Mouse (Mus musculus) spleen, postnatal 4 days (tissue): ENCODE results near the gene Chmp6.

Experiments
- DNase-seq, 2 experiments: peaks; one replicate each; pipeline ENCODE4 v3.0.0; 2022; ENCODE audit warnings: low spot score in 2 of 2

The Chmp6 gene

GRCm38 (mm10) chr11:119959714-119960113 is 46.5 kb downstream of the Chmp6 start:
- DNase-seq, result no peak

- no peak for DNase-seq
Measured at GRCm38 (mm10) chr11:119960671-119961070, 47.4 kb downstream of the Chmp6 start.

- DNase-seq, result no peak
Measured at GRCm38 (mm10) chr11:119961511-119961910, 48.3 kb downstream of the Chmp6 start.

GRCm38 (mm10) chr11:119965053-119965452 is 51.8 kb downstream of the Chmp6 start:
- DNase-seq, result no peak

- no peak for DNase-seq
Measured at GRCm38 (mm10) chr11:119966294-119966693, 53.1 kb downstream of the Chmp6 start.

- DNase-seq, result no peak
Measured at GRCm38 (mm10) chr11:119967401-119967800, 54.2 kb downstream of the Chmp6 start.

- no peak for DNase-seq
Measured at GRCm38 (mm10) chr11:119967892-119968291, 54.7 kb downstream of the Chmp6 start.
